Mouse (Mus musculus) ES-Bruce4 (cell line): ENCODE measurements around the gene Bdkrb2.

Experiments used
- CTCF ChIP-seq: IDR thresholded peaks from one replicate; pipeline ENCODE4 v1.8.1; 2011; ENCODE audit warnings: low read depth, low read length
- POLR2A ChIP-seq: IDR thresholded peaks from one replicate; pipeline ENCODE4 v1.8.1; 2011; ENCODE audit warnings: low read length; ENCODE audit not compliant: insufficient read depth

DNA sequence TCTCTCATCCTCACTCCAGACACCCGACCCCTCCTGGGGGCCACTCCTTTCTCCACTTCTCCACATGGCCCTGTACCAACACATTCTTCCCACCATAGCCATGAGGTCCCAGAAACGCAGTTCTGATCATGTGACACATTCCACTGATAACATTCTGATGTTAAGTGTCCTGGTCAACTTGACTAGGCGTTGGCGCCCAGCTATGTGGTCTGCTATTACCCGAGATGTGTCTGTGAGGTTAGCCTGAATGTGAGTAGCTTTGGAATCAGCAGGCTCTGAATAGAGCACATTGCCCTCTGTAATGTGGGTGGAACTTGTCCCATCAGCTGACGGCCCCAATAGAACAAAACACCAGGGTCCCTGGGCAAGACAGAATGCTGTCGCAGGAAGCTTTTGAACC is 18.2 kb upstream of the Bdkrb2 start:
- TF ChIP-seq CTCF (no peak), POLR2A (no peak)
